Mouse (Mus musculus): ENCODE data around the gene Sncg.

GRCm38 (mm10) chr14:34399301-34399700 lies 24.7 kb upstream of the Sncg start:
- no peak for TF ChIP-seq MAFK (IDR thresholded peaks at IDR 0.05; ENCODE audit: insufficient replicate concordance, low read length)
- no peak for TF ChIP-seq TCF12 (IDR thresholded peaks at IDR 0.05; ENCODE audit: low read depth, low read length)
- TF ChIP-seq CTCF (conservative IDR thresholded peaks at IDR 0.05 in 1 of 2, IDR thresholded peaks at IDR 0.05 in 1 of 2; ENCODE audit: low read depth in 2 of 2, low read length in 2 of 2): no peak
- TF ChIP-seq TBP (conservative IDR thresholded peaks at IDR 0.05; ENCODE audit: low read depth, low read length): no peak
- no peak for TF ChIP-seq NELFE (IDR thresholded peaks at IDR 0.05; ENCODE audit: low read depth, low read length)
- no peak for TF ChIP-seq ZNF384 (IDR thresholded peaks at IDR 0.05; ENCODE audit: low read depth, low read length)
- no peak for TF ChIP-seq BHLHE40 (IDR thresholded peaks at IDR 0.05; ENCODE audit: low read depth, low read length)
- TF ChIP-seq POLR2A (IDR thresholded peaks at IDR 0.05; ENCODE audit: low read depth, low read length): no peak
